Mouse (Mus musculus): Measurements from ENCODE around the gene Prkcb.

- TF ChIP-seq CTCF (IDR thresholded peaks at IDR 0.05; ENCODE audit: control insufficient read depth, insufficient read depth, insufficient read length) (no peak), USF1 (IDR thresholded peaks at IDR 0.05; ENCODE audit: low read depth) (no peak), MYOG (IDR thresholded peaks at IDR 0.05; ENCODE audit: control insufficient read depth, extremely low read depth, insufficient read length) (no peak), FOSL1 (IDR thresholded peaks at IDR 0.05; ENCODE audit: insufficient read depth, low read length, poor library complexity, severe bottlenecking) (no peak), MYOD1 (IDR thresholded peaks at IDR 0.05; ENCODE audit: control insufficient read depth, insufficient read length, low read depth) (no peak), MAX (IDR thresholded peaks at IDR 0.05) (no peak)
Observed at GRCm38 (mm10) chr7:122390200-122390599, 101.6 kb downstream of the Prkcb start.
